ENCODE assay signal across 26 mouse cellular contexts in the genomic region with DNA sequence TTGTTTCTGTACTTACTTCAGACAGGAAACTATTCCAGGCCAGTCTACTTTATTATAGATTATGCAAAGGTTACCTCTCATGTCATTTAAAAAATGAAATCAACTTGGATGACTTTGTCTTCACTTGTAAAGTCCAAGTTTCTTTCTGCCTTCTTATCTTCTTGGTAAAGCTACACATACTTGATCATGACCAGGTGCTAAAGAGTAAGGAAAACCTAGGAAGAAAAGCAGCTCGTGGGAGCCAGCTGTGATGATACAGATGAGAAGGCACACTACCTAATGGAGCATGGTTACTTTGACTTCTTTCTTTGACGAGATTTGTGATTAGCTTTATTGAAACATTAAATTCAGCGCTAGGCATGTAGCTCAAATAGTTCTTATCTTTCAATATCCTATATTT. TPM values are rescaled to one million over a fixed set of nuclear protein-coding genes. Genes with fewer than 3 reads are reported as not detected.
DNase-seq lines count a peak whose midpoint lies in the region; ATAC-seq lines count a peak whose summit lies in the region.
"Had no signal": no experiment of that assay in that cellular context is flagged by ENCODE, and none has a peak within 500 bp of the region (broad histone marks: within the 10 kb centered on the region; RNA-seq: fewer than 3 reads in every experiment).

No protein-coding gene starts in this region.

- peak; percentile 12 for DNase-seq in liver
- no peak for DNase-seq in liver, embryonic 13.5 days
- DNase-seq in frontal cortex, postnatal 14 days (ENCODE audit: low spot score in 2 of 2): no peak
- DNase-seq in thymus, postnatal 36 days: no peak
- DNase-seq in thymus, adult 18-20 months: no peak
- DNase-seq: adrenal gland, postnatal 14 days; B cell, adult 2 months; cerebellum, adult 18-20 months; cerebellum, adult 9-10 months; cerebellum, postnatal 14 days; forebrain, postnatal 0 days; gastrocnemius, postnatal 25 days; heart, adult 18-20 months; heart, postnatal 14 days had no signal

- no peak overlapping the region for H3K9ac ChIP-seq in intestine, embryonic 15.5 days
- no peak overlapping the region for H3K9ac ChIP-seq in liver, embryonic 13.5 days
- no peak overlapping the region for H3K9ac ChIP-seq in liver, embryonic 16.5 days (ENCODE audit: low read depth, low read length)
- no peak overlapping the region for H3K9ac ChIP-seq in kidney, embryonic 16.5 days (replicated peaks; ENCODE audit: low read length)
- H3K9ac ChIP-seq: forebrain, embryonic 13.5 days; forebrain, postnatal 0 days; heart, embryonic 13.5 days; hindbrain, embryonic 13.5 days had no signal

- WGBS in intestine, embryonic 15.5 days: 74% methylated on average over 3 of the region's 3 CpGs
- 65% methylated on average over 3 of the region's 3 CpGs for WGBS in liver, embryonic 13.5 days (ENCODE audit: insufficient replicate concordance)
- WGBS in liver, embryonic 16.5 days (ENCODE audit: insufficient replicate concordance): 60% methylated on average over 3 of the region's 3 CpGs
- WGBS in kidney, embryonic 16.5 days: 55% methylated on average over 3 of the region's 3 CpGs

- peaks cover 2% of the 10 kb centered on the region; the same call in 1 of the 2 replicates for H3K36me3 ChIP-seq in intestine, embryonic 15.5 days
- H3K36me3 ChIP-seq in liver, embryonic 13.5 days: peaks cover 10% of the 10 kb centered on the region
- H3K36me3 ChIP-seq in liver, embryonic 16.5 days (ENCODE audit: control insufficient read depth, insufficient read depth): peaks cover 8% of the 10 kb centered on the region
- peaks cover 7% of the 10 kb centered on the region for H3K36me3 ChIP-seq in kidney, embryonic 16.5 days (ENCODE audit: insufficient read depth, low read length)

- H3K4me3 ChIP-seq in intestine, embryonic 15.5 days (replicated peaks): no peak overlapping the region
- H3K4me3 ChIP-seq in liver, embryonic 13.5 days (replicated peaks): no peak overlapping the region
- no peak overlapping the region for H3K4me3 ChIP-seq in liver, embryonic 16.5 days (ENCODE audit: low read depth, low read length)
- no peak overlapping the region for H3K4me3 ChIP-seq in kidney, embryonic 16.5 days (ENCODE audit: low read length)
- H3K4me3 ChIP-seq: forebrain, embryonic 10.5 days; forebrain, embryonic 13.5 days; heart, embryonic 10.5 days; heart, embryonic 13.5 days; hindbrain, embryonic 13.5 days had no signal

- no peaks in the 10 kb centered on the region for H3K27me3 ChIP-seq in intestine, embryonic 15.5 days (replicated peaks)
- no peaks in the 10 kb centered on the region for H3K27me3 ChIP-seq in liver, embryonic 13.5 days
- no peaks in the 10 kb centered on the region for H3K27me3 ChIP-seq in liver, embryonic 16.5 days (ENCODE audit: control insufficient read depth, insufficient read depth, low read depth, low read length)
- H3K27me3 ChIP-seq in kidney, embryonic 16.5 days (ENCODE audit: insufficient read depth, low read length): no peaks in the 10 kb centered on the region
- H3K27me3 ChIP-seq: CH12.LX; forebrain, embryonic 13.5 days; heart, embryonic 13.5 days; hindbrain, embryonic 13.5 days; Patski had no signal

- peak; percentile 17; the same call in 1 of the 2 replicates for ATAC-seq in intestine, embryonic 15.5 days
- peak; percentile 61 for ATAC-seq in liver, embryonic 13.5 days (ENCODE audit: low read depth)
- peak; percentile 44; the same call in 1 of the 2 replicates for ATAC-seq in liver, embryonic 16.5 days (ENCODE audit: low read depth)
- ATAC-seq in kidney, embryonic 16.5 days (ENCODE audit: low FRiP score, low TSS enrichment): no peak
- ATAC-seq: forebrain, embryonic 13.5 days; forebrain, postnatal 0 days; hindbrain, embryonic 16.5 days; Patski had no signal

- H3K4me1 ChIP-seq in intestine, embryonic 15.5 days (replicated peaks): no peaks in the 10 kb centered on the region
- H3K4me1 ChIP-seq in liver, embryonic 13.5 days (replicated peaks): peaks cover 33% of the 10 kb centered on the region
- H3K4me1 ChIP-seq in liver, embryonic 16.5 days (ENCODE audit: control insufficient read depth, low read depth, low read length): peaks cover 9% of the 10 kb centered on the region
- H3K4me1 ChIP-seq in kidney, embryonic 16.5 days (ENCODE audit: insufficient read depth, low read length): no peaks in the 10 kb centered on the region
- H3K4me1 ChIP-seq: forebrain, embryonic 10.5 days; forebrain, embryonic 13.5 days; heart, embryonic 10.5 days; hindbrain, embryonic 13.5 days had no signal

- no peak overlapping the region for H3K4me2 ChIP-seq in intestine, embryonic 15.5 days (replicated peaks)
- no peak overlapping the region for H3K4me2 ChIP-seq in liver, embryonic 13.5 days
- H3K4me2 ChIP-seq in liver, embryonic 16.5 days (ENCODE audit: low read depth, low read length): no peak overlapping the region
- H3K4me2 ChIP-seq in kidney, embryonic 16.5 days (replicated peaks; ENCODE audit: low read depth, low read length): no peak overlapping the region
- H3K4me2 ChIP-seq: forebrain, embryonic 13.5 days; heart, embryonic 13.5 days; hindbrain, embryonic 13.5 days had no signal

- H3K27ac ChIP-seq in intestine, embryonic 15.5 days: no peak overlapping the region
- peak overlapping the region; percentile 79 for H3K27ac ChIP-seq in liver, embryonic 13.5 days
- peak overlapping the region; percentile 61; the same call in 1 of the 2 replicates for H3K27ac ChIP-seq in liver, embryonic 16.5 days (ENCODE audit: low read length)
- no peak overlapping the region for H3K27ac ChIP-seq in kidney, embryonic 16.5 days (ENCODE audit: low read length)
- H3K27ac ChIP-seq: forebrain, embryonic 10.5 days; forebrain, embryonic 13.5 days; heart, embryonic 10.5 days; heart, embryonic 13.5 days; hindbrain, embryonic 13.5 days had no signal

- H3K9me3 ChIP-seq in intestine, embryonic 15.5 days: no peaks in the 10 kb centered on the region
- no peaks in the 10 kb centered on the region for H3K9me3 ChIP-seq in liver, embryonic 13.5 days (replicated peaks)
- no peaks in the 10 kb centered on the region for H3K9me3 ChIP-seq in liver, embryonic 16.5 days (replicated peaks; ENCODE audit: control insufficient read depth, low read length)
- H3K9me3 ChIP-seq in kidney, embryonic 16.5 days (ENCODE audit: low read length): no peaks in the 10 kb centered on the region
- H3K9me3 ChIP-seq: forebrain, embryonic 10.5 days; forebrain, embryonic 13.5 days; G1E; heart, embryonic 10.5 days; heart, embryonic 13.5 days; hindbrain, embryonic 13.5 days had no signal

RNA-seq across cellular contexts. Expression of a gene that starts 40.7 kb away (rescaled TPM):
- polyA plus RNA-seq in intestine, embryonic 15.5 days (2015; fragmentation: Nextera tagmentation; extraction: Ambion mirVana): 9.0 and 10.9 TPM in 2 replicates
- polyA plus RNA-seq in liver, embryonic 13.5 days (2015; fragmentation: Nextera tagmentation; extraction: Ambion mirVana): 5.0 and 6.0 TPM in 2 replicates
- polyA plus RNA-seq in liver, embryonic 16.5 days (2015; fragmentation: Nextera tagmentation; extraction: Ambion mirVana): 3.7 and 3.8 TPM in 2 replicates
- polyA plus RNA-seq in kidney, embryonic 16.5 days (2015; fragmentation: Nextera tagmentation; extraction: Ambion mirVana): 7.5 and 8.8 TPM in 2 replicates

Comparison
In these comparisons a context has a peak if more than half of its experiments do, and no peak if none do; other contexts are left out.
1. H3K27ac ChIP-seq: peak in liver, embryonic 13.5 days (single experiment) and liver, embryonic 16.5 days (single experiment); none in intestine, embryonic 15.5 days (single experiment) and kidney, embryonic 16.5 days (single experiment).